Mouse (Mus musculus) ovary, postnatal 36 days (tissue): ENCODE measurements at regions not wholly inside any gene's neighbourhood (a gene's known extent, or its start where the extent isn't known, plus 50 kb on each side); places are given as distances from the start of the nearest gene placed in this dataset.
A peak's percentile ranks its signal among the peaks of the same experiment; 100 is the strongest.

Experiments
- DNase-seq: peaks from one replicate; pipeline ENCODE4 v3.0.0; 2022; ENCODE audit warnings: low spot score, mixed read lengths

- no peak for DNase-seq
These were observed 118.5 kb downstream of the Ccdc50 start for GRCm38 (mm10) chr16:27507212-27507611.

GRCm38 (mm10) chr16:27523527-27524121, 135.0 kb downstream of the Ccdc50 start:
- DNase-seq: peak; percentile 62

GRCm38 (mm10) chr16:27526669-27527068, 138.0 kb downstream of the Ccdc50 start:
- no peak for DNase-seq

- no peak for DNase-seq
These were observed 142.0 kb downstream of the Ccdc50 start for GRCm38 (mm10) chr16:27530634-27531033.
